ENCODE assay signal across 9 mouse cellular contexts in the genomic region with DNA sequence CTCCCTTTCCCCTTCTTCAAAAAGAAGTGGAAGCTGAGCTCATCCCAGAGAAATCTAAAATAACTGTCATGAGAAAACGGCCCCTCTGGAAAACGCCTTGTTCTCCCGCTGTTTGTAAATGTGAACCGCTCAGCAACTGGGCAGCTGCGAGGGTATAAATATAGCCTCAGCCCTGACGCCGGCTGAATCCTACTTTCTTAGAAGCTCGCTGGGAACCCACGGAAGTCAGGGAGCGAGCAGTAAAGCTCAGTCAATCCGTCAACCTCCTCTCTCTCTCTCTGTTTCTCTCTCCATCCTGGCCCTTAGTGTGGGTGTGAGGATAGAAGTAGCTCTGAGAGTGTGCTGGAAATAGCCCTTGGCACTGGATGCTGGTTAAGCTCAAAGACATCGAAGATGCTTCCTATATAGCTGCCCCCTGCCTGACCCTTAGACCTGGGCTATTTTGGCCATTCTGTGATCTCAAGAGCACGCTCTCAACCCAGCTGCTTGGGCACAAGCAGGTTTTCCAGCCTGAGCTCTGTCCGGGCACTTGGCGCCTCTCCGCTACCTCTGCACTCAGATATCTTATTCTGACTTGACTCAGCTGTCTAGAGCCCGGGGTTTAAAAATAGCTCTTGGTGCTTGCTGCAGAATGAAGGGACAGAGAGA.
DNase-seq lines count a peak whose midpoint lies in the region; ATAC-seq and TF ChIP-seq lines count a peak whose summit lies in the region.
"Had no signal": no experiment of that assay in that cellular context is flagged by ENCODE, and none has a peak within 500 bp of the region (broad histone marks: within the 10 kb centered on the region; RNA-seq: fewer than 3 reads in every experiment).

No protein-coding gene starts in this region.

- TF ChIP-seq EP300 in lung, postnatal 0 days (IDR thresholded peaks at IDR 0.05), result no peak
- TF ChIP-seq EP300 in heart, adult 2 months (IDR thresholded peaks at IDR 0.05; ENCODE audit: insufficient read depth, low read depth, low read length), result no peak
- TF ChIP-seq EP300 in stomach, postnatal 0 days (optimal IDR thresholded peaks at IDR 0.05), result no peak

- intact Hi-C loops in heart, adult 2 months (cut with DNase I), result loop anchor here (2.0 kb wide), 1 partner anchor 146 kb away; no protein-coding TSS in a partner anchor
- intact Hi-C loops in left cerebral cortex, postnatal 10 days (cut with DNase I), result no loop called here

- H3K79me2 ChIP-seq in heart, adult 2 months (replicated peaks; ENCODE audit: control insufficient read depth, insufficient read depth, low read length), result no peaks in the 10 kb centered on the region; the same call in 1 of the 2 replicates

- peak overlapping the region; percentile 23; the same call in 1 of the 2 replicates for H3K4me2 ChIP-seq in lung, postnatal 0 days (replicated peaks; ENCODE audit: low read depth, low read length)
- H3K4me2 ChIP-seq in stomach, postnatal 0 days (replicated peaks; ENCODE audit: low read depth), result no peak overlapping the region
- H3K4me2 ChIP-seq: limb, embryonic 12.5 days had no signal

- peak; percentile 42 for DNase-seq in lung, postnatal 0 days (ENCODE audit: low spot score)
- DNase-seq in lung, postnatal 36 days, result no peak
- DNase-seq in heart, adult 2 months, result peak; percentile 43 to 59
- DNase-seq in left cerebral cortex, postnatal 10 days (ENCODE audit: extremely low spot score in 1 of 2, low spot score in 2 of 2), result peak; percentile 44 to 67
- DNase-seq in stomach, postnatal 0 days (ENCODE audit: low spot score), result no peak
- DNase-seq in midbrain, embryonic 10.5 days (ENCODE audit: low spot score), result no peak
- DNase-seq in spleen, adult 18-20 months, result no peak
- DNase-seq: cerebellum, postnatal 10 days had no signal

- peaks cover 13% of the 10 kb centered on the region; the same call in 1 of the 2 replicates for H3K4me1 ChIP-seq in lung, postnatal 0 days (ENCODE audit: insufficient read depth, low read depth, low read length)
- peaks cover 19% of the 10 kb centered on the region for H3K4me1 ChIP-seq in heart, adult 2 months (ENCODE audit: control insufficient read depth, insufficient read depth, low read length)
- peaks cover 3% of the 10 kb centered on the region; the same call in 1 of the 2 replicates for H3K4me1 ChIP-seq in stomach, postnatal 0 days (replicated peaks; ENCODE audit: control insufficient read depth, insufficient read depth)
- H3K4me1 ChIP-seq in midbrain, embryonic 10.5 days, result peaks cover 6% of the 10 kb centered on the region; the same call in 1 of the 2 replicates

- ATAC-seq in lung, postnatal 0 days, result peak; percentile 46
- peak; percentile 15; the same call in 1 of the 2 replicates for ATAC-seq in stomach, postnatal 0 days (ENCODE audit: low FRiP score, low TSS enrichment)

- no peak overlapping the region for H3K4me3 ChIP-seq in lung, postnatal 0 days (ENCODE audit: low read depth, low read length)
- H3K4me3 ChIP-seq in heart, adult 2 months, result peak overlapping the region; percentile 15; the same call in 1 of the 2 replicates
- no peak overlapping the region for H3K4me3 ChIP-seq in stomach, postnatal 0 days (ENCODE audit: low read depth, low read length)
- H3K4me3 ChIP-seq in midbrain, embryonic 10.5 days, result no peak overlapping the region
- H3K4me3 ChIP-seq: limb, embryonic 12.5 days had no signal

- no peaks in the 10 kb centered on the region for H3K9me3 ChIP-seq in lung, postnatal 0 days (ENCODE audit: low read length)
- H3K9me3 ChIP-seq in stomach, postnatal 0 days (ENCODE audit: control insufficient read depth, low read length), result no peaks in the 10 kb centered on the region
- no peaks in the 10 kb centered on the region for H3K9me3 ChIP-seq in midbrain, embryonic 10.5 days (replicated peaks)
- H3K9me3 ChIP-seq: limb, embryonic 12.5 days had no signal

- no peaks in the 10 kb centered on the region for H3K27me3 ChIP-seq in lung, postnatal 0 days (replicated peaks; ENCODE audit: insufficient read depth, low read length)
- no peaks in the 10 kb centered on the region for H3K27me3 ChIP-seq in heart, adult 2 months (ENCODE audit: control insufficient read depth, insufficient read depth, low read length)
- H3K27me3 ChIP-seq in stomach, postnatal 0 days (ENCODE audit: control insufficient read depth, insufficient read depth, low read length), result no peaks in the 10 kb centered on the region
- H3K27me3 ChIP-seq in midbrain, embryonic 10.5 days (ENCODE audit: low read depth, poor library complexity, severe bottlenecking), result no peaks in the 10 kb centered on the region
- H3K27me3 ChIP-seq: limb, embryonic 12.5 days had no signal

- H3K36me3 ChIP-seq in lung, postnatal 0 days (ENCODE audit: insufficient read depth, low read length), result no peaks in the 10 kb centered on the region
- H3K36me3 ChIP-seq in heart, adult 2 months (ENCODE audit: control insufficient read depth, insufficient read depth, low read length), result peaks cover 4% of the 10 kb centered on the region; the same call in 1 of the 2 replicates
- no peaks in the 10 kb centered on the region for H3K36me3 ChIP-seq in stomach, postnatal 0 days (ENCODE audit: control insufficient read depth, insufficient read depth, low read length)
- no peaks in the 10 kb centered on the region for H3K36me3 ChIP-seq in midbrain, embryonic 10.5 days
- H3K36me3 ChIP-seq: limb, embryonic 12.5 days had no signal

- 46% methylated on average over 17 of the region's 17 CpGs for WGBS in lung, postnatal 0 days
- WGBS in heart, adult 2 months, result 18% methylated on average over 17 of the region's 17 CpGs
- 46% methylated on average over 17 of the region's 17 CpGs for WGBS in stomach, postnatal 0 days
- WGBS in midbrain, embryonic 10.5 days, result 91% methylated on average over 17 of the region's 17 CpGs

- TF ChIP-seq CTCF in lung, postnatal 0 days (IDR thresholded peaks at IDR 0.05), result no peak
- TF ChIP-seq CTCF in heart, adult 2 months (IDR thresholded peaks at IDR 0.05), result no peak
- TF ChIP-seq CTCF in stomach, postnatal 0 days (IDR thresholded peaks at IDR 0.05; ENCODE audit: low read depth), result no peak

- 0 out of 2 replicates have a peak, but pooled peaks have one; percentile 27 for TF ChIP-seq POLR2A in heart, adult 2 months (IDR thresholded peaks at IDR 0.05; ENCODE audit: insufficient read depth, low read depth, low read length)

- no peak overlapping the region for H3K9ac ChIP-seq in lung, postnatal 0 days (replicated peaks; ENCODE audit: low read depth)
- peak overlapping the region; percentile 45 for H3K9ac ChIP-seq in heart, adult 2 months (ENCODE audit: low read depth, low read length)
- peak overlapping the region; percentile 18; the same call in 1 of the 2 replicates for H3K9ac ChIP-seq in stomach, postnatal 0 days (ENCODE audit: low read length)
- H3K9ac ChIP-seq: limb, embryonic 12.5 days had no signal

- 0 out of 2 replicates have a peak overlapping the region, but pooled peaks have one; percentile 27 for H3K27ac ChIP-seq in lung, postnatal 0 days (ENCODE audit: low read length)
- peak overlapping the region; percentile 76 for H3K27ac ChIP-seq in heart, adult 2 months
- peak overlapping the region; percentile 59 for H3K27ac ChIP-seq in stomach, postnatal 0 days (replicated peaks)
- H3K27ac ChIP-seq in midbrain, embryonic 10.5 days (replicated peaks), result no peak overlapping the region
- H3K27ac ChIP-seq: limb, embryonic 12.5 days had no signal

Comparison
In these comparisons a context has a peak if more than half of its experiments do, and no peak if none do; other contexts are left out.
1. DNase-seq: peak in lung, postnatal 0 days (single experiment), heart, adult 2 months (2 of 2) and left cerebral cortex, postnatal 10 days (2 of 2); none in lung, postnatal 36 days (single experiment), stomach, postnatal 0 days (single experiment), midbrain, embryonic 10.5 days (single experiment) and spleen, adult 18-20 months (0 of 2).